Mouse (Mus musculus): Measurements from ENCODE around the gene Zfp773. TPM values are rescaled to one million over a fixed set of nuclear protein-coding genes. Genes with fewer than 3 reads are reported as not detected.
"Not testable (repeated sequence)": the region's sequence is repeated elsewhere in the genome, so short reads cannot be mapped to it uniquely, and the experiment has no call there.

Gene Zfp773
- 8.1 and 8.8 TPM in 2 replicates for polyA plus RNA-seq (2014; fragmentation: Nextera tagmentation; extraction: Ambion mirVana)

- peak within 1 kb of the TSS; percentile 25; the same call in 1 of the 2 replicates for H3K27ac ChIP-seq (ENCODE audit: low read depth, low read length)
- H3K4me1 ChIP-seq (ENCODE audit: control insufficient read depth, insufficient read depth, low read length) = no peaks in the 10 kb centered on the region; the same call in 1 of the 2 replicates
- peaks cover 7% of the 10 kb centered on the region; the same call in 1 of the 2 replicates for H3K36me3 ChIP-seq (ENCODE audit: control insufficient read depth, insufficient read depth, low read length)
- H3K4me3 ChIP-seq (ENCODE audit: low read depth, low read length) = peak within 1 kb of the TSS; percentile 43
- H3K27me3 ChIP-seq (ENCODE audit: control insufficient read depth, insufficient read depth, low read length) = no peaks in the 10 kb centered on the region
- DNase-seq (ENCODE audit: low spot score, missing footprints) (peak; percentile 95), ATAC-seq (ENCODE audit: low FRiP score) (peak; percentile 97)
- WGBS = 6% methylated on average over 16 of the region's 16 CpGs
- H3K9me3 ChIP-seq (ENCODE audit: control insufficient read depth, low read length) = no peaks in the 10 kb centered on the region
- peak within 1 kb of the TSS; percentile 76 for H3K9ac ChIP-seq (ENCODE audit: low read length)
- peak within 1 kb of the TSS; percentile 56 for H3K4me2 ChIP-seq
These were observed at the start of gene Zfp773 for GRCm38 (mm10) chr7:7136379-7136866. Gene Zfp773 (minus strand): TSS chr7:7136755.

DNA sequence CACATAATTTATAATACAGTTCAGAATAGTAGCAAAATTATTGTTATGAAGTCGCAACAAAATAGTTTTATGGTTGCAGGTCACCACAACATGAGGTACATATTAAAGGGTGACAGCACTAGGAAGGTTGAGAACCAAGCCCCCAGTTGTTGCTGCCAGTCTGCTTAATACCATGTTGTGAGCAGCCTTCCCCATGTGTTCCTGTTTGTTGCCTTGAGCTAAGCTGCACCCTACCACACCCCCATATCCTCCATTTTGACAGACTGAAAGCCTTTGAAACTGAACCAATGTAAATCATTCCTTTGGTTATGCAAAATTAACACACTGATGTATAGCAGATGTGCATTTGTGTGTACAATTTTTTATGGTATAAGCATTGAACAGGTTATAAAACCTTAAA lies 49.3 kb upstream of the Zfp773 start:
- WGBS = 84% methylated on average over 1 of the region's 1 CpGs
- Histone ChIP-seq H3K27ac (ENCODE audit: low read depth, low read length) (no peak overlapping the region), H3K4me3 (ENCODE audit: low read depth, low read length) (no peak overlapping the region), H3K4me2 (no peak overlapping the region), H3K9me3 (ENCODE audit: control insufficient read depth, low read length) (no peaks in the 10 kb centered on the region), H3K4me1 (ENCODE audit: control insufficient read depth, insufficient read depth, low read length) (no peaks in the 10 kb centered on the region), H3K36me3 (ENCODE audit: control insufficient read depth, insufficient read depth, low read length) (peaks cover 17% of the 10 kb centered on the region), H3K27me3 (ENCODE audit: control insufficient read depth, insufficient read depth, low read length) (no peaks in the 10 kb centered on the region), H3K9ac (ENCODE audit: low read length) (no peak overlapping the region)
- no peak for ATAC-seq (ENCODE audit: low FRiP score)
- DNase-seq (ENCODE audit: low spot score, missing footprints) = no peak

GRCm38 (mm10) chr7:7171227-7172147 lies 34.9 kb upstream of the Zfp773 start, which contains the start of gene Zfp418:
Gene Zfp418 (plus strand): TSS chr7:7171330.
- Histone ChIP-seq H3K36me3 (ENCODE audit: control insufficient read depth, insufficient read depth, low read length) (0 out of 2 replicates have a peak, but pooled peaks cover 2% of the 10 kb centered on the region), H3K4me3 (ENCODE audit: low read depth, low read length) (peak within 1 kb of the TSS; percentile 56), H3K9ac (ENCODE audit: low read length) (peak within 1 kb of the TSS; percentile 67), H3K27ac (ENCODE audit: low read depth, low read length) (no peak within 1 kb of the TSS), H3K4me1 (ENCODE audit: control insufficient read depth, insufficient read depth, low read length) (no peaks in the 10 kb centered on the region; the same call in none of the 2 replicates), H3K9me3 (ENCODE audit: control insufficient read depth, low read length) (no peaks in the 10 kb centered on the region), H3K27me3 (ENCODE audit: control insufficient read depth, insufficient read depth, low read length) (no peaks in the 10 kb centered on the region), H3K4me2 (peak within 1 kb of the TSS; percentile 65)
- DNase-seq (ENCODE audit: low spot score, missing footprints) (peak; percentile 91), ATAC-seq (ENCODE audit: low FRiP score) (peak; percentile 96)
- WGBS = 2% methylated on average over 26 of the region's 26 CpGs

- no peaks in the 10 kb centered on the region for H3K27me3 ChIP-seq (ENCODE audit: control insufficient read depth, insufficient read depth, low read length)
- DNase-seq (ENCODE audit: low spot score, missing footprints) = no peak
- H3K9ac ChIP-seq (ENCODE audit: low read length) = no peak overlapping the region
- H3K36me3 ChIP-seq (ENCODE audit: control insufficient read depth, insufficient read depth, low read length) = no peaks in the 10 kb centered on the region
- no peak for ATAC-seq (ENCODE audit: low FRiP score)
- H3K4me3 ChIP-seq (ENCODE audit: low read depth, low read length) = no peak overlapping the region
- no peak overlapping the region for H3K4me2 ChIP-seq
- WGBS = 89% methylated on average over 15 of the region's 15 CpGs
- H3K27ac ChIP-seq (ENCODE audit: low read depth, low read length) = no peak overlapping the region
- H3K4me1 ChIP-seq (ENCODE audit: control insufficient read depth, insufficient read depth, low read length) = no peaks in the 10 kb centered on the region
- no peaks in the 10 kb centered on the region for H3K9me3 ChIP-seq (ENCODE audit: control insufficient read depth, low read length)
These were observed 9.5 kb upstream of the Zfp773 start for GRCm38 (mm10) chr7:7145991-7146608.

GRCm38 (mm10) chr7:7144215-7144614 lies 7.7 kb upstream of the Zfp773 start:
- Histone ChIP-seq H3K27me3 (ENCODE audit: control insufficient read depth, insufficient read depth, low read length) (no peaks in the 10 kb centered on the region), H3K4me3 (ENCODE audit: low read depth, low read length) (no peak overlapping the region), H3K9me3 (ENCODE audit: control insufficient read depth, low read length) (no peaks in the 10 kb centered on the region), H3K27ac (ENCODE audit: low read depth, low read length) (no peak overlapping the region), H3K4me1 (ENCODE audit: control insufficient read depth, insufficient read depth, low read length) (no peaks in the 10 kb centered on the region), H3K9ac (ENCODE audit: low read length) (no peak overlapping the region), H3K4me2 (no peak overlapping the region), H3K36me3 (ENCODE audit: control insufficient read depth, insufficient read depth, low read length) (no peaks in the 10 kb centered on the region)
- DNase-seq (ENCODE audit: low spot score, missing footprints) = no peak
- ATAC-seq (ENCODE audit: low FRiP score) = no peak
- WGBS = 95% methylated on average over 1 of the region's 1 CpGs

- WGBS = 75% methylated on average over 8 of the region's 8 CpGs
- no peak overlapping the region for H3K4me3 ChIP-seq (ENCODE audit: low read depth, low read length)
- ATAC-seq (ENCODE audit: low FRiP score) = no peak
- no peaks in the 10 kb centered on the region for H3K27me3 ChIP-seq (ENCODE audit: control insufficient read depth, insufficient read depth, low read length)
- H3K9me3 ChIP-seq (ENCODE audit: control insufficient read depth, low read length) = no peaks in the 10 kb centered on the region
- no peaks in the 10 kb centered on the region; the same call in 1 of the 2 replicates for H3K4me1 ChIP-seq (ENCODE audit: control insufficient read depth, insufficient read depth, low read length)
- H3K4me2 ChIP-seq = no peak overlapping the region
- no peak for DNase-seq (ENCODE audit: low spot score, missing footprints)
- H3K36me3 ChIP-seq (ENCODE audit: control insufficient read depth, insufficient read depth, low read length) = peaks cover 9% of the 10 kb centered on the region
- no peak overlapping the region for H3K27ac ChIP-seq (ENCODE audit: low read depth, low read length)
- H3K9ac ChIP-seq (ENCODE audit: low read length) = no peak overlapping the region
These were observed 3.8 kb downstream of the Zfp773 start for GRCm38 (mm10) chr7:7132751-7133150.

- H3K36me3 ChIP-seq (ENCODE audit: control insufficient read depth, insufficient read depth, low read length); DNase-seq (ENCODE audit: low spot score, missing footprints); H3K4me1 ChIP-seq (ENCODE audit: control insufficient read depth, insufficient read depth, low read length); H3K4me2 ChIP-seq; H3K9me3 ChIP-seq (ENCODE audit: control insufficient read depth, low read length); H3K27me3 ChIP-seq (ENCODE audit: control insufficient read depth, insufficient read depth, low read length); H3K27ac ChIP-seq (ENCODE audit: low read depth, low read length); H3K9ac ChIP-seq (ENCODE audit: low read length); ATAC-seq (ENCODE audit: low FRiP score); H3K4me3 ChIP-seq (ENCODE audit: low read depth, low read length): not testable (repeated sequence)
- 95% methylated on average over 14 of the region's 15 CpGs for WGBS
These were observed 5.9 kb downstream of the Zfp773 start for GRCm38 (mm10) chr7:7130491-7131124.

- Histone ChIP-seq H3K9ac (ENCODE audit: low read length) (peak overlapping the region; percentile 66), H3K27ac (ENCODE audit: low read depth, low read length) (no peak overlapping the region), H3K27me3 (ENCODE audit: control insufficient read depth, insufficient read depth, low read length) (no peaks in the 10 kb centered on the region), H3K9me3 (ENCODE audit: control insufficient read depth, low read length) (no peaks in the 10 kb centered on the region), H3K4me2 (peak overlapping the region; percentile 52), H3K36me3 (ENCODE audit: control insufficient read depth, insufficient read depth, low read length) (0 out of 2 replicates have a peak, but pooled peaks cover 4% of the 10 kb centered on the region), H3K4me1 (ENCODE audit: control insufficient read depth, insufficient read depth, low read length) (no peaks in the 10 kb centered on the region; the same call in 1 of the 2 replicates), H3K4me3 (ENCODE audit: low read depth, low read length) (peak overlapping the region; percentile 56; the same call in 1 of the 2 replicates)
- ATAC-seq (ENCODE audit: low FRiP score) = no peak
- 55% methylated on average over 6 of the region's 6 CpGs for WGBS
- DNase-seq (ENCODE audit: low spot score, missing footprints) = no peak
These were observed 15.0 kb downstream of the Zfp773 start for GRCm38 (mm10) chr7:7121602-7121980.
